Comparison of ENCODE assay signal across 24 mouse cellular contexts in genomic region chr11:121392405-121392804, GRCm38 (mm10). TPM values are rescaled to one million over a fixed set of nuclear protein-coding genes. Genes with fewer than 3 reads are reported as not detected.
DNase-seq lines count a peak whose midpoint lies in the region; ATAC-seq and TF ChIP-seq lines count a peak whose summit lies in the region.
"Had no signal": no experiment of that assay in that cellular context is flagged by ENCODE, and none has a peak within 500 bp of the region (broad histone marks: within the 10 kb centered on the region; RNA-seq: fewer than 3 reads in every experiment).

No protein-coding gene starts in this region.

- TF ChIP-seq EP300 in liver, embryonic 14.5 days (IDR thresholded peaks at IDR 0.05; ENCODE audit: low read depth), result 0 out of 2 replicates have a peak, but pooled peaks have one; percentile 12
- TF ChIP-seq EP300 in MEL (IDR thresholded peaks at IDR 0.05; ENCODE audit: low read depth in 1 of 2, low read length in 2 of 2), result peak; percentile 74

- DNase-seq in heart, adult 11 months, result peak; percentile 31
- DNase-seq in heart, adult 9 months (ENCODE audit: low spot score in 2 of 2), result no peak
- no peak for DNase-seq in liver, embryonic 14.5 days (ENCODE audit: low read depth in 3 of 3, low spot score in 3 of 3)
- DNase-seq in liver (no peak), MEL (ENCODE audit: low read depth, low spot score) (peak; percentile 57)
- no peak for DNase-seq in kidney, adult 8-10 months
- DNase-seq: adrenal gland, adult 2 months; adrenal gland, adult 8-10 months; adrenal gland, postnatal 10 days; adrenal gland, postnatal 14 days; adrenal gland, postnatal 25 days; adrenal gland, postnatal 36 days; B cell, adult 2 months; cerebellum, adult 11 months; cerebellum, adult 11-12 months; cerebellum, adult 18-20 months had no signal

- no peak overlapping the region for H3K4me3 ChIP-seq in liver, embryonic 14.5 days (ENCODE audit: insufficient read depth in 1 of 2, low read depth in 2 of 2, low read length in 2 of 2)
- H3K4me3 ChIP-seq in MEL (ENCODE audit: control insufficient read depth in 1 of 2, insufficient read depth in 1 of 2, low read depth in 2 of 2, low read length in 2 of 2), result no peak overlapping the region
- no peak overlapping the region for H3K4me3 ChIP-seq in hindbrain, embryonic 12.5 days

- no peak for ATAC-seq in liver, embryonic 14.5 days (ENCODE audit: insufficient read depth)
- ATAC-seq in megakaryocyte-erythroid progenitor cell, adult 5-6 weeks (replicated peaks; ENCODE audit: low FRiP score, low TSS enrichment, poor library complexity, severe bottlenecking), result peak; percentile 12
- ATAC-seq in hindbrain, embryonic 12.5 days (ENCODE audit: low FRiP score), result no peak
- ATAC-seq: activated CD4-positive, CD25-positive, alpha-beta regulatory T cell, adult 4 months; CD4-positive, CD25-positive, alpha-beta regulatory T cell, adult 4 months; Patski had no signal

- no peak for TF ChIP-seq CTCF in liver, embryonic 14.5 days (IDR thresholded peaks at IDR 0.05; ENCODE audit: low read depth)
- no peak for TF ChIP-seq CTCF in MEL (IDR thresholded peaks at IDR 0.05 in 2 of 3, conservative IDR thresholded peaks at IDR 0.05 in 1 of 3; ENCODE audit: control insufficient read depth in 1 of 3, insufficient read depth in 1 of 3, low read depth in 2 of 3, low read length in 3 of 3, poor library complexity in 1 of 3, severe bottlenecking in 1 of 3)

- no peak for TF ChIP-seq RAD21 in MEL (IDR thresholded peaks at IDR 0.05; ENCODE audit: low read depth, low read length)

- no peaks in the 10 kb centered on the region for H3K36me3 ChIP-seq in liver, embryonic 14.5 days (replicated peaks; ENCODE audit: control insufficient read depth, insufficient read depth, low read depth)
- peaks cover 0 to 7% of the 10 kb centered on the region in 2 experiments; a peak in 2 of 4 replicates for H3K36me3 ChIP-seq in MEL (ENCODE audit: control insufficient read depth in 1 of 2, insufficient read depth in 2 of 2, low read length in 2 of 2)
- no peaks in the 10 kb centered on the region for H3K36me3 ChIP-seq in hindbrain, embryonic 12.5 days
- H3K36me3 ChIP-seq: G1E had no signal

- no peak for TF ChIP-seq POLR2A in MEL (IDR thresholded peaks at IDR 0.05; ENCODE audit: control insufficient read depth in 1 of 2, insufficient read depth in 1 of 2, low read depth in 1 of 2, low read length in 2 of 2, poor library complexity in 1 of 2)

- H3K27me3 ChIP-seq in liver, embryonic 14.5 days (ENCODE audit: control insufficient read depth, insufficient read depth, low read length), result no peaks in the 10 kb centered on the region
- H3K27me3 ChIP-seq in MEL (ENCODE audit: control insufficient read depth in 1 of 2, insufficient read depth in 2 of 2, low read length in 2 of 2), result no peaks in the 10 kb centered on the region
- H3K27me3 ChIP-seq in hindbrain, embryonic 12.5 days, result no peaks in the 10 kb centered on the region

- no peak overlapping the region for H3K27ac ChIP-seq in liver, embryonic 14.5 days
- no peak overlapping the region for H3K27ac ChIP-seq in MEL (ENCODE audit: control insufficient read depth, low read depth, low read length)
- H3K27ac ChIP-seq in hindbrain, embryonic 12.5 days, result no peak overlapping the region

- peaks cover 2 to 5% of the 10 kb centered on the region in 2 experiments; a peak in 1 of 4 replicates for H3K4me1 ChIP-seq in liver, embryonic 14.5 days (replicated peaks; ENCODE audit: control insufficient read depth in 2 of 2, insufficient read depth in 2 of 2, low read length in 1 of 2)
- H3K4me1 ChIP-seq in MEL (ENCODE audit: control insufficient read depth in 1 of 2, insufficient read depth in 2 of 2, low read length in 2 of 2), result peaks cover 6 to 21% of the 10 kb centered on the region in 2 experiments
- H3K4me1 ChIP-seq in hindbrain, embryonic 12.5 days, result peaks cover 10% of the 10 kb centered on the region

- no peak overlapping the region for H3K9ac ChIP-seq in liver, embryonic 14.5 days (replicated peaks)
- no peak overlapping the region for H3K9ac ChIP-seq in MEL (ENCODE audit: control insufficient read depth, low read depth, low read length, poor library complexity, severe bottlenecking)
- H3K9ac ChIP-seq in hindbrain, embryonic 12.5 days, result no peak overlapping the region

- no peaks in the 10 kb centered on the region for H3K79me2 ChIP-seq in MEL (ENCODE audit: control insufficient read depth, insufficient read depth, low read length, poor library complexity)

- H3K4me2 ChIP-seq in liver, embryonic 14.5 days (ENCODE audit: low read depth), result no peak overlapping the region
- H3K4me2 ChIP-seq in hindbrain, embryonic 12.5 days (replicated peaks), result no peak overlapping the region

- no peaks in the 10 kb centered on the region for H3K9me3 ChIP-seq in liver, embryonic 14.5 days (ENCODE audit: control insufficient read depth, low read length)
- no peaks in the 10 kb centered on the region for H3K9me3 ChIP-seq in MEL (replicated peaks; ENCODE audit: insufficient read depth, low read length)
- no peaks in the 10 kb centered on the region for H3K9me3 ChIP-seq in hindbrain, embryonic 12.5 days (replicated peaks)
- H3K9me3 ChIP-seq: G1E had no signal

- 35% methylated on average over 3 of the region's 3 CpGs for WGBS in liver, embryonic 14.5 days (ENCODE audit: insufficient replicate concordance)
- WGBS in hindbrain, embryonic 12.5 days, result 92% methylated on average over 3 of the region's 3 CpGs

TF ChIP-seq in MEL, 35 proteins besides CTCF, POLR2A, EP300 and RAD21 (continues in another document):
- TF ChIP-seq MYB (IDR thresholded peaks at IDR 0.05; ENCODE audit: low read depth, low read length) (no peak), BHLHE40 (IDR thresholded peaks at IDR 0.05; ENCODE audit: borderline replicate concordance, low read depth, low read length) (0 out of 2 replicates have a peak, but pooled peaks have one; percentile 4), NELFE (IDR thresholded peaks at IDR 0.05; ENCODE audit: low read depth, low read length) (no peak), TAL1 (IDR thresholded peaks at IDR 0.05; ENCODE audit: low read length) (peak; percentile 32; the same call in 1 of the 2 replicates), UBTF (IDR thresholded peaks at IDR 0.05; ENCODE audit: borderline replicate concordance, insufficient read depth, low read depth, low read length) (no peak), MAX (IDR thresholded peaks at IDR 0.05; ENCODE audit: low read length) (peak; percentile 30; the same call in 1 of the 2 replicates)

RNA-seq across cellular contexts. Expression of gene Rab40b, which starts 4.4 kb away (rescaled TPM):
- 0.14 and 0.30 TPM in 2 replicates for polyA plus RNA-seq in liver, embryonic 14.5 days (2012; rRNA removed)
- polyA plus RNA-seq in liver, embryonic 14.5 days (2014; fragmentation: Nextera tagmentation; extraction: Ambion mirVana), result 0.21 and 0.55 TPM in 2 replicates
- 0.23 and 0.39 TPM in 2 replicates for total RNA-seq in MEL (2012; rRNA removed)
- not detected for polyA plus RNA-seq in MEL (2012; ENCODE audit: insufficient read depth in 1 of 2, insufficient read length in 2 of 2, low read depth in 1 of 2, low replicate concordance in 2 of 2, missing spikeins in 1 of 2)
- 2.2 TPM in 1 of 2 replicates, not detected in the other for total RNA-seq in megakaryocyte-erythroid progenitor cell, adult 5-6 weeks (2014; fragmentation: Nextera tagmentation)
- 0.19 and 1.4 TPM in 2 replicates for total RNA-seq in megakaryocyte-erythroid progenitor cell, adult 5-6 weeks (2017)
- polyA plus RNA-seq in hindbrain, embryonic 12.5 days (2016; fragmentation: Nextera tagmentation; extraction: Ambion mirVana), result 6.7 and 7.2 TPM in 2 replicates
- total RNA-seq: CH12.LX, ES-E14, G1E had no signal
- polyA plus RNA-seq: activated CD4-positive, CD25-positive, alpha-beta regulatory T cell, adult 4 months; CD4-positive, CD25-positive, alpha-beta regulatory T cell, adult 4 months; G1E had no signal

RNA-seq across cellular contexts. Expression of gene Fn3krp, which starts 28.8 kb away (rescaled TPM):
- 19.9 and 24.4 TPM in 2 replicates for polyA plus RNA-seq in liver, embryonic 14.5 days (2012; rRNA removed)
- polyA plus RNA-seq in liver, embryonic 14.5 days (2014; fragmentation: Nextera tagmentation; extraction: Ambion mirVana), result 23.5 and 24.2 TPM in 2 replicates
- total RNA-seq in MEL (2012; rRNA removed), result 22.5 and 25.9 TPM in 2 replicates
- 10 to 100 TPM in 1 of 2 experiments, 1 to 10 TPM in 1; 6.8 to 77.1 TPM for polyA plus RNA-seq in MEL (2012; ENCODE audit: insufficient read depth in 1 of 2, insufficient read length in 2 of 2, low read depth in 1 of 2, low replicate concordance in 2 of 2, missing spikeins in 1 of 2)
- total RNA-seq in megakaryocyte-erythroid progenitor cell, adult 5-6 weeks (2014; fragmentation: Nextera tagmentation), result 18.8 and 22.0 TPM in 2 replicates
- total RNA-seq in megakaryocyte-erythroid progenitor cell, adult 5-6 weeks (2017), result 35.3 and 42.9 TPM in 2 replicates
- polyA plus RNA-seq in hindbrain, embryonic 12.5 days (2016; fragmentation: Nextera tagmentation; extraction: Ambion mirVana), result 8.5 and 10.9 TPM in 2 replicates

RNA-seq across cellular contexts. Expression of gene Wdr45b, which starts 38.2 kb away (rescaled TPM):
- polyA plus RNA-seq in liver, embryonic 14.5 days (2012; rRNA removed), result 13.9 and 15.3 TPM in 2 replicates
- 19.5 and 19.7 TPM in 2 replicates for polyA plus RNA-seq in liver, embryonic 14.5 days (2014; fragmentation: Nextera tagmentation; extraction: Ambion mirVana)
- total RNA-seq in MEL (2012; rRNA removed), result 41.5 and 41.9 TPM in 2 replicates
- 10 to 100 TPM in 1 of 2 experiments, not detected in 1; 39.3 TPM for polyA plus RNA-seq in MEL (2012; ENCODE audit: insufficient read depth in 1 of 2, insufficient read length in 2 of 2, low read depth in 1 of 2, low replicate concordance in 2 of 2, missing spikeins in 1 of 2)
- 34.6 and 37.4 TPM in 2 replicates for total RNA-seq in megakaryocyte-erythroid progenitor cell, adult 5-6 weeks (2014; fragmentation: Nextera tagmentation)
- 33.6 and 41.1 TPM in 2 replicates for total RNA-seq in megakaryocyte-erythroid progenitor cell, adult 5-6 weeks (2017)
- polyA plus RNA-seq in hindbrain, embryonic 12.5 days (2016; fragmentation: Nextera tagmentation; extraction: Ambion mirVana), result 82.3 and 88.7 TPM in 2 replicates

RNA-seq across cellular contexts. Expression of gene Fn3k, which starts 42.3 kb away (rescaled TPM):
- polyA plus RNA-seq in liver, embryonic 14.5 days (2012; rRNA removed), result 34.9 and 39.9 TPM in 2 replicates
- 49.9 and 51.4 TPM in 2 replicates for polyA plus RNA-seq in liver, embryonic 14.5 days (2014; fragmentation: Nextera tagmentation; extraction: Ambion mirVana)
- 0.27 TPM in 1 of 2 replicates, not detected in the other for total RNA-seq in MEL (2012; rRNA removed)
- under 1 TPM in 1 of 2 experiments, not detected in 1; 0.07 TPM for polyA plus RNA-seq in MEL (2012; ENCODE audit: insufficient read depth in 1 of 2, insufficient read length in 2 of 2, low read depth in 1 of 2, low replicate concordance in 2 of 2, missing spikeins in 1 of 2)
- total RNA-seq in megakaryocyte-erythroid progenitor cell, adult 5-6 weeks (2014; fragmentation: Nextera tagmentation), result 0.81 TPM in 1 of 2 replicates, not detected in the other
- 0.11 and 0.47 TPM in 2 replicates for total RNA-seq in megakaryocyte-erythroid progenitor cell, adult 5-6 weeks (2017)
- 1.9 and 2.8 TPM in 2 replicates for polyA plus RNA-seq in hindbrain, embryonic 12.5 days (2016; fragmentation: Nextera tagmentation; extraction: Ambion mirVana)
- polyA plus RNA-seq: CD4-positive, CD25-positive, alpha-beta regulatory T cell, adult 4 months had no signal

RNA-seq across cellular contexts. Expression of gene Tbcd, which starts 59.3 kb away (rescaled TPM):
- polyA plus RNA-seq in liver, embryonic 14.5 days (2012; rRNA removed), result 15.0 and 20.4 TPM in 2 replicates
- 15.6 and 17.2 TPM in 2 replicates for polyA plus RNA-seq in liver, embryonic 14.5 days (2014; fragmentation: Nextera tagmentation; extraction: Ambion mirVana)
- 65.3 and 72.3 TPM in 2 replicates for total RNA-seq in MEL (2012; rRNA removed)
- 10 to 100 TPM in 1 of 2 experiments, not detected in 1; 50.0 TPM for polyA plus RNA-seq in MEL (2012; ENCODE audit: insufficient read depth in 1 of 2, insufficient read length in 2 of 2, low read depth in 1 of 2, low replicate concordance in 2 of 2, missing spikeins in 1 of 2)
- 64.2 and 85.0 TPM in 2 replicates for total RNA-seq in megakaryocyte-erythroid progenitor cell, adult 5-6 weeks (2014; fragmentation: Nextera tagmentation)
- 53.6 and 105 TPM in 2 replicates for total RNA-seq in megakaryocyte-erythroid progenitor cell, adult 5-6 weeks (2017)
- polyA plus RNA-seq in hindbrain, embryonic 12.5 days (2016; fragmentation: Nextera tagmentation; extraction: Ambion mirVana), result 60.0 and 61.6 TPM in 2 replicates

Comparison
In these comparisons a context has a peak if more than half of its experiments do, and no peak if none do; other contexts are left out.
1. DNase-seq: peak in heart, adult 11 months (single experiment) and MEL (single experiment); none in heart, adult 9 months (0 of 2), liver, embryonic 14.5 days (0 of 3), liver (single experiment) and kidney, adult 8-10 months (0 of 2).